Mouse (Mus musculus) intestine, embryonic 16.5 days (tissue): Measurements from ENCODE around the gene Nrgn. TPM values are rescaled to one million over a fixed set of nuclear protein-coding genes. Genes with fewer than 3 reads are reported as not detected.

Experiments
- ATAC-seq: fragments of 200-750 bp; cut with Nextera tagmentation; 2 replicates; pipeline ENCODE4 v1.8.0; 2017; ENCODE audit warnings: moderate TSS enrichment, moderate library complexity
- H3K27ac ChIP-seq: fragments of 300-500 bp; sonication (generic); 2 replicates; pipeline ENCODE4 v1.5.1; 2014; ENCODE audit warnings: mild to moderate bottlenecking, low read length
- H3K27me3 ChIP-seq: fragments of 300-500 bp; sonication (generic); replicated peaks from 2 replicates; pipeline ENCODE4 v1.6.1; 2014; ENCODE audit warnings: low read length, control low read depth, mixed read lengths; ENCODE audit not compliant: control insufficient read depth, insufficient read depth
- H3K36me3 ChIP-seq: fragments of 300-500 bp; sonication (generic); 2 replicates; pipeline ENCODE4 v1.6.1; 2014; ENCODE audit warnings: low read length, control low read depth; ENCODE audit not compliant: control insufficient read depth, insufficient read depth
- H3K4me1 ChIP-seq: fragments of 300-500 bp; sonication (generic); 2 replicates; pipeline ENCODE4 v1.6.1; 2014; ENCODE audit warnings: low read length, control low read depth, mixed read lengths; ENCODE audit not compliant: control insufficient read depth, insufficient read depth
- H3K4me2 ChIP-seq: fragments of 300-500 bp; sonication (generic); 2 replicates; pipeline ENCODE4 v1.6.1; 2014; ENCODE audit warnings: low read depth, low read length, control low read depth
- H3K4me3 ChIP-seq: fragments of 300-500 bp; sonication (generic); 2 replicates; pipeline ENCODE4 v1.5.1; 2014; ENCODE audit warnings: mild to moderate bottlenecking, low read length
- H3K9ac ChIP-seq: fragments of 300-500 bp; sonication (generic); 2 replicates; pipeline ENCODE4 v1.6.1; 2014; ENCODE audit warnings: low read depth, low read length
- H3K9me3 ChIP-seq: fragments of 300-500 bp; sonication (generic); 2 replicates; pipeline ENCODE4 v1.6.1; 2016; ENCODE audit warnings: low read length, control low read depth; ENCODE audit not compliant: control insufficient read depth
- WGBS: fragments of 180-500 bp; shearing (Covaris S2); extraction: QIAGEN DNeasy Blood & Tissue Kit; methylation state at CpG from one replicate; pipeline ENCODE4 v1.1.7; 2014; 5-methylcytosine and 5-hydroxymethylcytosine counted together
- polyA plus RNA-seq: library from polyadenylated mRNA; unstranded; fragments of >200 nt; fragmentation: Nextera tagmentation; extraction: Ambion mirVana; gene quantifications from 2 replicates; pipeline ENCODE4 v1.2.1, GENCODE M21; 2015

Nrgn gene
- polyA plus RNA-seq, 1 experiment from 2014 or later = 2.2 TPM

DNA sequence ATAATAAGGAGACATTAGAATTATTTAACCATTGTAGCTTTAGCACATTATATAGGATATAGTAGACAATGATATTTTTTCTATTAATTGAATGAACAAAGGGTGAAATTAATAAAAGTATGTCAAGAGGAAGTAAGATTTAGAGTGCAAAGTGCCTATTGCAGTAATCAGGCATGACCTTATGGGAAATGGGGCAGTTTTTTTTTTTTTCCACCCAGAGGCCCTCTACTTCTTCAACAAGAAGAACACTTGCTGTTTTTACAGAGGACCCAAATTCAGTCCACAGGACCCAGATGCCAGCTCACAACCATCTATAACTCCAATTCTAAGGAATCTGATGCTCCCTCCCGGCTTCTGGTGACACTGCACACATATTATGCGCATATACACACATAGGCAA lies 7.9 kb upstream of the Nrgn start:
- 85% methylated on average over 2 of the region's 2 CpGs for WGBS
- H3K4me3 ChIP-seq = no peak overlapping the region
- H3K36me3 ChIP-seq = no peaks in the 10 kb centered on the region
- H3K27me3 ChIP-seq = no peaks in the 10 kb centered on the region
- ATAC-seq = no peak
- H3K27ac ChIP-seq = no peak overlapping the region
- H3K9ac ChIP-seq = no peak overlapping the region
- no peaks in the 10 kb centered on the region for H3K4me1 ChIP-seq
- H3K9me3 ChIP-seq = no peaks in the 10 kb centered on the region
- H3K4me2 ChIP-seq = no peak overlapping the region

DNA sequence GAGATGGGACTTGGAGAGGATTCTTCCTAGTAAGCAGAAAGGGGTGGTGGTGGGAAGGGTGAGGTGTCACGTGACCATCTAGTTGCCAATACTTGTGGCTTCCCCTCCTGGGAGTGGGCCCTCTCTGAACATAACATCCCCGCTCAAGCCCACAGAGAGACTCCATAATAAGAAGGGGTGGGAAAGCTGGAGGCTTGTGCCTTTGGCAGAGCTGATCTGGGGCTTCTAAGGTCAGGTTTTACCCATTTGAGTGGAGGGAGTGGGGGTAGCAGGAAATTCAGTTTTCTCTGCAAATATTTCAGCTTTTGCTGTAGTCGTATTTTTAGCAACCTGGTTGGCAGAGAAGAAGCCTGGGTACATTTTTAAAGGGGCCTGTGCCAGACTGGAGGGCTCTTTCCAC lies 3.7 kb upstream of the Nrgn start:
- peaks cover 18% of the 10 kb centered on the region; the same call in 1 of the 2 replicates for H3K27me3 ChIP-seq
- no peak overlapping the region for H3K4me2 ChIP-seq
- H3K9me3 ChIP-seq = no peaks in the 10 kb centered on the region
- H3K27ac ChIP-seq = no peak overlapping the region
- no peak for ATAC-seq
- peaks cover 10% of the 10 kb centered on the region; the same call in 1 of the 2 replicates for H3K4me1 ChIP-seq
- no peaks in the 10 kb centered on the region for H3K36me3 ChIP-seq
- H3K9ac ChIP-seq = no peak overlapping the region
- WGBS = 69% methylated on average over 3 of the region's 3 CpGs
- H3K4me3 ChIP-seq = no peak overlapping the region

DNA sequence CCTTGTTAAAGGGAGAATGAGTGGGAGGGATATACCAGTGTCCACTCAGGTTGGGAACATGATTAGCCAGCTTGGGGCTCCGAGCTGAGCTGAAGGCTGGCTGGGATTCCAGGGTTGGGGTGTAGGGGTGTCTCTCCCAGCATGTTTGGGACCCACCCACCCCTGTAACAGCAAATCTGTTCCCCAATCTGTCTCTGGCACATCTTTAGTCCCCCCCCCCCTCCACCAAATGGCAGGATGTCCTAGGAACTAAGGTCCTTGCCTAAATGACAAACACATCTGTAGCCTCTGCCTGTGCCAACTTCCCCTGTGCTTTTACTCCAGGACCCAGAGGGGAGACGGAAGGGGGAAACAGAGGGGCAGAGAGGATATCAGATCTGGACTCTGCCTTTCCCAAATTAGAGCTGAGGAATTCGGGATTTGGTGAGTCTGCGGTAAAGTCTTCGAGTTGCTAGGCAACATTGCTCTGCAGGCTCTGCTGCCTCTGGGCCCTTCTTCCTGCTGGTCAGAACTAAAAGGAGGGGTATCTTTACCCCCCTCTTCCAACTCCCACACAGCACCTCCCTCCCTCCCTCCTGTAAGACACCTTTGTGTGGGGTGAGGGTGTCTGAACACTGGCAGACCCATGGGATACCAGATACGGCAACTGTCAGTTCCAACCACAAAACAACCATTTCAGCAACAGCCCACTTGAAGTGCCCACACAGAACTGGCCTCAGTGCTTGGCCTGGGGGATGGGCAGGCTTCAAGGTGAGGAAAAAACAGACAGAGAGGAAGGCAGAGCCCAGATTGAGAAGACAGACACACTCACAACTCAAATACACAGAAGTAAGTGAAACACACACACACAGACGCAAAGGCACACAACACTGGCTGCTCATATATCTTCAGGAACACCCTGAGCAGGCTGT lies 2.4 kb upstream of the Nrgn start, which contains the start of gene Siae:
Siae (plus strand) TSS at position 861 of the 911 bp plus-strand sequence.
- no peak for ATAC-seq
- no peak within 1 kb of the TSS for H3K4me3 ChIP-seq
- H3K4me2 ChIP-seq = no peak within 1 kb of the TSS
- peaks cover 10% of the 10 kb centered on the region; the same call in 1 of the 2 replicates for H3K4me1 ChIP-seq
- WGBS = 33% methylated on average over 7 of the region's 7 CpGs
- no peaks in the 10 kb centered on the region for H3K36me3 ChIP-seq
- H3K9ac ChIP-seq = no peak within 1 kb of the TSS
- H3K9me3 ChIP-seq = no peaks in the 10 kb centered on the region
- H3K27ac ChIP-seq = no peak within 1 kb of the TSS
- peaks cover 30% of the 10 kb centered on the region for H3K27me3 ChIP-seq

DNA sequence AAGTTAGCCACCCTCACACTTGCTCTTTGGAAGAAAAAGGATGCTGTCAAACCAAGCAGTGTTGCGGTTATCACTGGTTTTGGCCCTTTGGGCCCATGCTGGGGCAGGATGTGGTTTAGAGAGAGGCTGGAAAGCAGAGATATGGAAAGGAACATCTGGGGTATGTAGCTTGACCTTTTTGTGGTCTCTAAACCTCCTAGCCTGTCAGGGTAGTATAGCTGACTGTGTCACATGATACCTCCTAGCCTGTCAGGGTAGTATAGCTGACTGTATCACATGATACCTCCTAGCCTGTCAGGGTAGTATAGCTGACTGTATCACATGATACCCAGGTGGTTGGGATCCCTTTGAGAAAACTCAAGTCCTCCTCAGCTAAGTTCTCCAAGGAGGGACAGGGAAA lies 1.6 kb upstream of the Nrgn start:
- no peak for ATAC-seq

DNA sequence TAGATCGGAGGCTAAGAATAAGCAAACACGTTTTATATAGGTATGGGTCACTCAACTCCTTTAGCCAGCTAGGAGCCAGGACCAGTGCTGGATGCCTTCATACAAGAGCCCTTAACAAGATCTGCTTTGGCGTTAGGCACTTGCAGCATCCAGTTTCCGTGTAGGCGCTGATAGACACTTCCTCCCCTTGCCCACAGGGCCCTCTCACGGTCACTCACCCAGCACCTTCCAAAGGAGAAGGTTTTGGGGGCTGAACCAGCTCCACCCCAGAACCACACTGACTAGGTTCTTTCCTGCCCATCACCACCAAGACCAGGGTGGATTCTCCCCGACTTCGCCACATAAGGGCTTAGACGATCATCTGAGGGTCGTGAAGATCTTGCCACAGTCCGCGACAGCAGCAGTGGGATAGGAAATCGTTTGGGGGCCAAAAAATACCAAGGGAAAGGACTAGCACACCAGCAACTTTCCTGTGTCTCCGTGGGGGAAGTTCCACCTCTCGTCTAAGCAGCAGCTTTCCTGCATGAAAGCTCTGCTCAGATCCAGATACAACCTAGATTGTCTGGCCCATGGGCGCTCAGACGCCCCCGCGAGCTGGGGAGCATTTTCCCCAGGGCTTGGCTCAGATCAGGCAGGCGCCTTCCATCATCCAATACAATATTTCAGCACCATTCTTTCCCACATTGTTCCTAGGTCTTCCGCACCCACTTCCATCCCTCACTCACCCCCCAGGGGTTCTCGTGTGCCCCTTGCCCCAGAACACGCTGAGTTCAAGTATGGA lies 763 bp downstream of the Nrgn start:
- Histone ChIP-seq H3K27me3 (peaks cover 42% of the 10 kb centered on the region), H3K9me3 (no peaks in the 10 kb centered on the region), H3K9ac (peak overlapping the region; percentile 57), H3K27ac (no peak overlapping the region), H3K4me3 (peak overlapping the region; percentile 48), H3K4me1 (peaks cover 10% of the 10 kb centered on the region; the same call in 1 of the 2 replicates), H3K4me2 (peak overlapping the region; percentile 83), H3K36me3 (no peaks in the 10 kb centered on the region)
- ATAC-seq = peak; percentile 41; the same call in 1 of the 2 replicates
- 4% methylated on average over 23 of the region's 23 CpGs for WGBS

More for the DNA sequence above, 1.6 kb upstream of the Nrgn start:
- H3K9me3 ChIP-seq = no peaks in the 10 kb centered on the region
- H3K27me3 ChIP-seq = peaks cover 35% of the 10 kb centered on the region
- H3K27ac ChIP-seq = no peak overlapping the region
- H3K9ac ChIP-seq = no peak overlapping the region
- H3K4me2 ChIP-seq = no peak overlapping the region
- WGBS = 68% methylated on average over 1 of the region's 1 CpGs
- H3K4me3 ChIP-seq = no peak overlapping the region
- H3K36me3 ChIP-seq = no peaks in the 10 kb centered on the region
- H3K4me1 ChIP-seq = peaks cover 10% of the 10 kb centered on the region; the same call in 1 of the 2 replicates

DNA sequence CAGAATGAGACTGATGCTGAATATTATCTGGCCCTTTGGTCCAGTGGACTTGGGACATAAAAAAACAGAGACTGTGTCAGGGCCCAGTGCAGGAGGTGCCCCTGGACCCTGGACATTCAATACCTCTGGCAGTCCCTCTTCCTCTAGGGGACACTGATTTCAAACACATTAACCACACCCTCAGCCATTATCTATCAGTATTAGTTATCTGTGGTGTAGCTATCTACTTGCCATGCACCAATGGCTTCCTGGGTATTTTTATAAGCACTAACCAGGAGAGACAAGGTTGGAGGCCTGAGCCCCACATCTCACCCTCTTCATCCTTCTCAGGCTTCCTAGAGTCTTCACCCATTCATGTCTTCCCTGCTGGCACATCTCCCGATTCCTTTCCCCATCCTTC lies 2.3 kb downstream of the Nrgn start:
- 89% methylated on average over 1 of the region's 1 CpGs for WGBS
- peaks cover 48% of the 10 kb centered on the region for H3K27me3 ChIP-seq
- H3K4me3 ChIP-seq = no peak overlapping the region
- no peak for ATAC-seq
- no peak overlapping the region for H3K27ac ChIP-seq
- H3K9me3 ChIP-seq = no peaks in the 10 kb centered on the region
- H3K4me1 ChIP-seq = peaks cover 10% of the 10 kb centered on the region; the same call in 1 of the 2 replicates
- no peaks in the 10 kb centered on the region for H3K36me3 ChIP-seq
- no peak overlapping the region for H3K9ac ChIP-seq
- H3K4me2 ChIP-seq = no peak overlapping the region

DNA sequence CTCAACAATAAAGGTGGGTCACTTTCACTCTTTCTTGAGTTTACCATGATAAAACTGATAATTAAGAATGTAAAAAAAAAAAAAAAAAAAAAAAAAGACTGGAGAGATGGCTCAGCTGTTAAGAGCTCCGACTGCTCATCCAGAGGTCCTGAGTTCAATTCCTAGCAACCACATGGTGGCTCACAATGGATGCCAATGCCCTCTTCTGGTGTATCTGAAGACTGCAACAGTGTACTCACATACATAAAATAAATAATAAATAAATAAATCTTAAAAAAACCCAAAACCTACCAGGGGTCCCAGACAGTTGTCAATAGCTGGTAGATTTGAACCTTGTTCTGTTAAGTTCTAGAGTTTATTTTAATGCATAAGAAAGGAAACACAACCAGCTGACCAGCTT lies 5.8 kb downstream of the Nrgn start:
- no peaks in the 10 kb centered on the region for H3K9me3 ChIP-seq
- WGBS = 70% methylated on average over 1 of the region's 1 CpGs
- no peak overlapping the region for H3K9ac ChIP-seq
- peaks cover 10% of the 10 kb centered on the region for H3K4me1 ChIP-seq
- H3K36me3 ChIP-seq = no peaks in the 10 kb centered on the region
- peaks cover 38% of the 10 kb centered on the region for H3K27me3 ChIP-seq
- H3K27ac ChIP-seq = no peak overlapping the region
- no peak overlapping the region for H3K4me2 ChIP-seq
- ATAC-seq = no peak
- H3K4me3 ChIP-seq = no peak overlapping the region

DNA sequence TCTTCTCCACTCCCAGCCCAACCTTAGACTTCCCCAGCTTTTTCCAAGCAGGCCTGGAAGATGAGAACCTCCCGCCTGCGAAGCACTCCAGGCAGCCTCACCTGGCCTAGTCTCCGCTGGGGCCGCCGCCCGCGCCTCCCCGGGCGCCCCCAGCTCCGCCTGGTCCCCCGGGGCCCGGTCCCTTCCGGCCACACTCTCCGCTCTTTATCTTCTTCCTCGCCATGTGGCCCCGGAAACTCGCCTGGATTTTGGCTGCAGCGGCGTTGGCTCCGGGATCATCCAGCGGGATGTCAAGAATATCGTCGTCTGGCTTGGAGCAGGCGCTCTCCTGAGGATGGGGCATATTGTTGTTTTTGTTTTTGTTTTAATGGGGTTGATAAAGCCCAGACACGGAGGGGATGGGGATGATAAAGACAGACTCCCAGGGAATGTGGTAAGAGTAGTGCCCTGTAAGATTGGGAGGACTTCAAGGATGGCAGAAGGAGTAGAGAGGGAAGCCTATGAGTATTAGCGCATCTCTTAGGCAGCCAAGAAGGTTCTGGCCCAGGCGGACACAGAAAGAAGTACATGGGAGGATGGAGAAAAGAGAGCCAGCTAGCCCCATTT lies 6.8 kb downstream of the Nrgn start:
- no peak for ATAC-seq

DNA sequence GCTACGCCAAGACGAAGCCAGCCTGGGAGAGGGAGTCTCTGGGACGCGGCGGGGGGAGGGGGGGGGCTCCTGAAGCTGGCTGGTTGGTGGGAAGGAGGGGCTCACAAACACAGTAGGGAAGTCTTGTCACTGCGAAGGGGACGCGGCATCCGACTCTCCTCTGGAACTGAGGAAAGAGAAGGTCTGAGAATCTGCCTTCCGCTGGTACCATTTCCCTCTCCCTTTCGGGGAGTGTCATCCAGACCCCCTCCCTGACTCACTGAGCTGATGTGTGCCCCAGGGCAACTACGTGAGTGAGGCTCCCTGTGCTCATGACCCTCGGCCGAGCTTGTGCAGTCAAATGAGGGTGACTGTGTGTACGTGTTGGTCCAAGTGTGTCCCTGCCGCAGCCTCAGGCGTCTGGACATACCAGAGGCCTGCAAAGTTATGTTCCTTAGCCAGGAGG lies 7.5 kb downstream of the Nrgn start:
- peak overlapping the region; percentile 54; the same call in 1 of the 2 replicates for H3K9ac ChIP-seq
- H3K9me3 ChIP-seq = no peaks in the 10 kb centered on the region
- peak; percentile 39 for ATAC-seq
- 20% methylated on average over 17 of the region's 17 CpGs for WGBS
- H3K27me3 ChIP-seq = peaks cover 23% of the 10 kb centered on the region
- peak overlapping the region; percentile 92 for H3K4me2 ChIP-seq
- H3K4me3 ChIP-seq = peak overlapping the region; percentile 50
- no peaks in the 10 kb centered on the region for H3K36me3 ChIP-seq
- H3K4me1 ChIP-seq = peaks cover 8% of the 10 kb centered on the region
- H3K27ac ChIP-seq = no peak overlapping the region

More for the DNA sequence above, 6.8 kb downstream of the Nrgn start:
- H3K4me3 ChIP-seq = no peak overlapping the region
- 23% methylated on average over 27 of the region's 27 CpGs for WGBS
- peak overlapping the region; percentile 35; the same call in 1 of the 2 replicates for H3K9ac ChIP-seq
- H3K9me3 ChIP-seq = no peaks in the 10 kb centered on the region
- H3K4me2 ChIP-seq = no peak overlapping the region
- H3K27me3 ChIP-seq = peaks cover 30% of the 10 kb centered on the region
- H3K4me1 ChIP-seq = peaks cover 8% of the 10 kb centered on the region
- no peak overlapping the region for H3K27ac ChIP-seq
- H3K36me3 ChIP-seq = no peaks in the 10 kb centered on the region
